Mouse (Mus musculus) stomach, embryonic 15.5 days (tissue): ENCODE measurements around the gene Dnajc17. TPM values are rescaled to one million over a fixed set of nuclear protein-coding genes. Genes with fewer than 3 reads are reported as not detected.

ENCODE experiments used
- ATAC-seq: fragments of 200-750 bp; cut with Nextera tagmentation; 2 replicates; pipeline ENCODE4 v1.8.0; 2017; ENCODE audit warnings: low read depth, moderate number of reproducible peaks, moderate TSS enrichment; ENCODE audit not compliant: insufficient read depth, low FRiP score
- H3K27ac ChIP-seq: fragments of 300-500 bp; sonication (generic); 2 replicates; pipeline ENCODE4 v1.5.1; 2015; ENCODE audit warnings: mild to moderate bottlenecking, inconsistent platforms
- H3K27me3 ChIP-seq: fragments of 300-500 bp; sonication (generic); replicated peaks from 2 replicates; pipeline ENCODE4 v1.6.1; 2015; ENCODE audit warnings: inconsistent platforms
- H3K36me3 ChIP-seq: fragments of 300-500 bp; sonication (generic); 2 replicates; pipeline ENCODE4 v1.6.1; 2015; ENCODE audit warnings: inconsistent platforms
- H3K4me1 ChIP-seq: fragments of 300-500 bp; sonication (generic); 2 replicates; pipeline ENCODE4 v1.6.1; 2015; ENCODE audit warnings: inconsistent platforms
- H3K4me2 ChIP-seq: fragments of 300-500 bp; sonication (generic); 2 replicates; pipeline ENCODE4 v1.6.1; 2015; ENCODE audit warnings: mild to moderate bottlenecking, inconsistent platforms
- H3K4me3 ChIP-seq: fragments of 300-500 bp; sonication (generic); replicated peaks from 2 replicates; pipeline ENCODE4 v1.5.1; 2015; ENCODE audit warnings: inconsistent platforms
- H3K9ac ChIP-seq: fragments of 300-500 bp; sonication (generic); 2 replicates; pipeline ENCODE4 v1.6.1; 2015; ENCODE audit warnings: inconsistent platforms
- H3K9me3 ChIP-seq: fragments of 300-500 bp; sonication (generic); 2 replicates; pipeline ENCODE4 v1.6.1; 2016; ENCODE audit warnings: inconsistent platforms
- whole genome bisulfite sequencing: fragments of 180-500 bp; shearing (Covaris S2); methylation state at CpG from one replicate; pipeline ENCODE4 v1.1.7; 2015; 5-methylcytosine and 5-hydroxymethylcytosine counted together
- polyA plus RNA-seq: library from polyadenylated mRNA; unstranded; fragments of >200 nt; fragmentation: Nextera tagmentation; extraction: Ambion mirVana; gene quantifications from 2 replicates; pipeline ENCODE4 v1.2.1, GENCODE M21; 2015

The Dnajc17 gene
- polyA plus RNA-seq, 1 experiment from 2014 or later: 18.5 TPM

DNA sequence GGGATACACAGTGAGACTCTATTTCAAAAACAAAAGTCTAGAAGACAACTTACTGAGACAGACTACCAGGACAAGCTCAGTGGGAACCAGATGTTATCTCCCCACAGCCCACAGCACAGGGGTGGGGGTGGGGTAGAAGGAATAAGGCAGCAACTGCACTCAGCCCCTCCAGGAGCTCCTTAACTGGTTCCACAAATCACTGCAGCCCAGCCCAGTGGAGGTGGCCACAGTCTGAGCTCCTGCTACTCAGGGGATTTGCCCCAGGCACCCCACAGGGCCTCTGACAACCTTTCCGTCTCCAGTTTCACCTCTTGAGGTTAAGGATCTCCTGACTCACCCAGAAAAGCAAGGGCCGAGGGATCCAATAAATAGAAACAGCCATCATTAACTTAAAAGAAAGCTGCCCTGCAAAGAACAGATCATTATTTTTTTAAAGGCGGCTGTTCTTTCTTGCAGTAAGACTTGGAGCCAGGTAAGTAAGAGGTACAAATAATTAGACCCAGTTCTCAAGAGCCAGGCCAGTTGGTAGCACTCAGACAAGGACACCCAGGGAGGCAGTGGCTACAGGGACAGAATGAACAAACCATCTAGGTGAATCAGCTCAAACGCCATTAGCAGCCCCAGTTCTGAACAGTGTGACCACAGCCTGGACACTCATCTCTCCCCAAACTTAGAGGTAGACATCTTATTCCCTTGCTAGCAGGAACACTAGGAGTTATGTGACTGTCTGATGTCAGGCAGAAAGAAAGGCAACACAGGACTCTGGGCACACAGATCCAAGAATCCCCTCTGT lies 12.1 kb downstream of the Dnajc17 start:
- H3K4me3 ChIP-seq: no peak overlapping the region
- no peaks in the 10 kb centered on the region for H3K36me3 ChIP-seq
- no peaks in the 10 kb centered on the region for H3K9me3 ChIP-seq
- 0 out of 2 replicates have a peak, but pooled peaks cover 2% of the 10 kb centered on the region for H3K4me1 ChIP-seq
- WGBS: 56% methylated on average over 4 of the region's 4 CpGs
- no peak overlapping the region for H3K9ac ChIP-seq
- H3K27me3 ChIP-seq: no peaks in the 10 kb centered on the region
- no peak for ATAC-seq
- H3K4me2 ChIP-seq: no peak overlapping the region
- H3K27ac ChIP-seq: no peak overlapping the region

DNA sequence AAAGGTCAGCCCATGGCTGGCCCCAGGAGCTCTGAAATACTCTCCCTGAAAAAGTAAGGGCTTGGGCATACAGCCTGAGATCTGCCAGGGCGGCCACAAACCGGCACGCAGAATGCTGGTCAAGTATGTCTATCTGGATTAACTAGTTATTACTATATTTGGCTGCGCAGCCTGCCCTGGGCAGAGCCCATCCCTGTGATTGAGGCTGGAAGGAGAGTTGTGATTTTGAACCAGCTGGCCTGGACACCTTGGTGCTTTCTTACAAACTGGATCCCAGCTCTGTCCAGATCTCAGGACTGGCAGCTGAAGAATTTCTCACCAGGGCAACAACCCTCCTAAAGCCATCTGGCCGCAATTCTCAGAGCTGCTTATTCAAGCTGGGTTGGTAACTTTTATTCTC lies 14.5 kb downstream of the Dnajc17 start:
- 83% methylated on average over 5 of the region's 5 CpGs for WGBS

DNA sequence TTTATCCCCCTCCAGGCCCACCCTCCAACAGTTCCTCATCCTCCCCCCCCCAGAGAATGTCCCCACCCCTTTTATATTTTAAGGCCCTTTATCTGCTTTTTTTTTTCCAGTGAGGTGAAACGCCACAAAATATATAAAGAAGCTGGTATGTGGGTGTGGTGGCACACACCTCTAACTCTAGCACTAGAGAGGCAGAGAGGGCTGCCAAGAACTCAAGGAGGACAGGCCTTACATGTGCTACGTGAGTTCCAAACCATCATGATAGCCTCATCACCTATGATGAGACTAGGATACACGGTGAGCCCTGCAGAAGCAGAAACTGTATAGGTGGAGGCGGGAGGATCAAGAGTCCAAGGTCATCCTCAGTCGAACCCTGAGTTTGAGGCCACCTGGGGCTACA lies 17.6 kb downstream of the Dnajc17 start:
- H3K4me3 ChIP-seq: no peak overlapping the region
- no peak overlapping the region for H3K9ac ChIP-seq
- H3K27ac ChIP-seq: no peak overlapping the region
- H3K4me1 ChIP-seq: no peaks in the 10 kb centered on the region
- H3K4me2 ChIP-seq: no peak overlapping the region
- no peaks in the 10 kb centered on the region for H3K36me3 ChIP-seq
- no peak for ATAC-seq
- no peaks in the 10 kb centered on the region for H3K27me3 ChIP-seq
- WGBS: 65% methylated on average over 5 of the region's 5 CpGs
- no peaks in the 10 kb centered on the region for H3K9me3 ChIP-seq

More for the DNA sequence above, 14.5 kb downstream of the Dnajc17 start:
- 0 out of 2 replicates have a peak, but pooled peaks cover 2% of the 10 kb centered on the region for H3K4me1 ChIP-seq
- H3K9ac ChIP-seq: no peak overlapping the region
- H3K9me3 ChIP-seq: no peaks in the 10 kb centered on the region
- no peaks in the 10 kb centered on the region for H3K36me3 ChIP-seq
- H3K4me3 ChIP-seq: no peak overlapping the region
- H3K27ac ChIP-seq: no peak overlapping the region
- ATAC-seq: no peak
- no peak overlapping the region for H3K4me2 ChIP-seq
- no peaks in the 10 kb centered on the region for H3K27me3 ChIP-seq

DNA sequence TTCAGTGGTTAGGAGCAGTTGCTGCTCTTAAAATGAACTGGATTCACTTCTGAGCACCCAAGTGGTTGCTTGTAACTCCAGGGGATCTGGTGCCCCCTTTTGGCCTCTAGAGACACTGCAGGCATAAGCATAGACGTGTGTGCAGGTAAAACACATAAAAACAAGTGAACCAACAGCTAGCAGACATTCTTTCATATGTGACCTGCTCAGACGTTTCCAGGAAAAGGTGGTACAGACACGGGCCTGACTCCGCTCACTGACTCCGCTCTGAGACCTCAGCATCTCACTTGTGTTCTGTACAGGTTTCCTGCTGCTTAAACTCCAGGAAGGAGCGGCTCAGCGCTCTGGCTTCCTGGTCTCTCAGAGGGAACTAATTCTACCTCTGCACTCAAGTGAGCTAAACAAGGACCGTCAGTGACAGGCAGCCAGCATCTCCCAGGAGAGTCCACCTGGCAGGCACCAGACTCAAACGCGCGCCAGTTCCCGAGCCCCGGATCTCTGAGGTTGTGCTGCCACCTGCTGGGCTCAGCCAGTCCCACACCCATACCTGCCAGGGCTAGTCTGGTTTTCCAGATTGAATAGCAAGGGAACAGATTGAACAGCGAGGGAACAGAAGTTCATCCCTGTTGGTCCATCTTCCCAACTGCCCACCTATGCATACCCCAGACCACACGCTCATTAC lies 19.4 kb downstream of the Dnajc17 start:
- Histone ChIP-seq H3K4me1 (no peaks in the 10 kb centered on the region), H3K27me3 (no peaks in the 10 kb centered on the region), H3K36me3 (peaks cover 8% of the 10 kb centered on the region; the same call in 1 of the 2 replicates), H3K4me2 (peak overlapping the region; percentile 68), H3K4me3 (peak overlapping the region; percentile 31), H3K9ac (no peak overlapping the region), H3K9me3 (no peaks in the 10 kb centered on the region), H3K27ac (no peak overlapping the region)
- peak; percentile 83 for ATAC-seq
- WGBS: 8% methylated on average over 15 of the region's 15 CpGs

DNA sequence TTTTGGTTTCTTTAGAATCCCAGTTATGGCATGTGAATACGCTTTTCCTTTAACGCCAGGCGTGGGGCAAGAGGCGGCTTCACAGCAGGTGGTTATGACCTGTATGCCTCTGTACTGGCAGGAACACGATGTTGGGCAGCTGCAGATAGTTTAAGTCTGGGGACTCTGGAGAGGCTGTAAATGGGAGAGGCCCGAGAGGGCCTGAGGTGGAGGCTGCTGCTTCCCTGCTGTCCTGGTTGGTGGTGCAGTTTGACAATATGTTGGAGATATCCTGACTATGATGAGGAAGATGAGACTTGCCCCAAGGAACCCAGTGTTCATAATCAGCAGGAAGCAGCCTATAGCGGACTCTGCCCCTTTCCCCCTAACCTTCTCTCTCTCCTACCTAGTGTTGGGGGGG lies 25.7 kb downstream of the Dnajc17 start:
- no peak overlapping the region for H3K4me2 ChIP-seq
- H3K27me3 ChIP-seq: no peaks in the 10 kb centered on the region
- H3K9me3 ChIP-seq: no peaks in the 10 kb centered on the region
- no peaks in the 10 kb centered on the region for H3K4me1 ChIP-seq
- no peak overlapping the region for H3K4me3 ChIP-seq
- H3K9ac ChIP-seq: no peak overlapping the region
- H3K27ac ChIP-seq: no peak overlapping the region
- 89% methylated on average over 7 of the region's 7 CpGs for WGBS
- ATAC-seq: no peak
- H3K36me3 ChIP-seq: peaks cover 20% of the 10 kb centered on the region

DNA sequence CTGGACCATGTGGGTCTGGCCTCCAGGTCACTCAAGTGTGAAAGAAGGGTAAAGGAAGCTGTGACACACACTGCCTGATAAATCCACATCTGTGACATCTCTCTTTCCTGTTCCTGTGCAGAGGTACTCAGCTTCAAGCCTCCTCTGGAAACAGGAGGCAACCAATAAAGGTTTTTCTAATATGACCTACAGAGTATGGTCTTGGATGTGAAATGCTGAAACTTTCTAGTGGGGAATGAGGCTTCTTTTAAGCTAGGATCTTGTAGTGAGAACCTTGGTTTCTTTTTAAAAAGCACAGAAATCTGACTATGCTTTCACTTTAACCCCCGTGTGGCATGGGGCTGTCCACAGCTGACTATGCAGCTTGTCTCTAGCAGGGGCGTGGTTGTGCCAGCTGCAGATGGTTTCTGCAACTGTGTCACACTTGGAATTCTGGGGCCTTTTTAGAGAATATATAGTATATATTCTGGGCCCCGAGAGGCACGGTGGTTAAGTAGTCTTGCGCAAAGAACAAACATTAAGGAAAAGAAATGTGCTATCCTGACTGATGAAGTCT lies 31.1 kb downstream of the Dnajc17 start:
- Histone ChIP-seq H3K4me2 (no peak overlapping the region), H3K9ac (no peak overlapping the region), H3K4me1 (peaks cover 9% of the 10 kb centered on the region; the same call in 1 of the 2 replicates), H3K27me3 (no peaks in the 10 kb centered on the region), H3K36me3 (peaks cover 8% of the 10 kb centered on the region; the same call in 1 of the 2 replicates), H3K4me3 (no peak overlapping the region), H3K27ac (no peak overlapping the region), H3K9me3 (no peaks in the 10 kb centered on the region)
- 84% methylated on average over 5 of the region's 5 CpGs for WGBS
- ATAC-seq: no peak

DNA sequence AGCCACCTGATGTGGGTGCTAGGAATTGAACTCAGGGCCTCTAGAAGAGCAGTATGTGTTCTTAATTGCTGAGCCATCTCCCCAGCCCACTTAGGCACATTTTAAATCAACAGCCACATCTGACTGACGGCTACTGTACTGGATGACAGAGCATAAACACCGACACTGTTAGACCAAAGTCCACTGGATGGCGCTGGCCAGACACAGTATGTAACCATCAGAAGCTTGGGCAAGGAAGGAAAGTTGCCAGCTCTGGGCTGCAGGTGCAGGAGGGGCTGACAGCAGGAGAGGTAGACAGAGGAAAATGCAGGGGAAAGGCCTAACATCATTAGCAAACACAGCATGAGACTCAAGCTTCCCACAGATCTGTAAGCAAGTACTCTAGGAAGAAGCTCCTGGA lies 31.8 kb downstream of the Dnajc17 start:
- H3K27me3 ChIP-seq: no peaks in the 10 kb centered on the region
- H3K9ac ChIP-seq: no peak overlapping the region
- 0 out of 2 replicates have a peak, but pooled peaks cover 10% of the 10 kb centered on the region for H3K36me3 ChIP-seq
- ATAC-seq: no peak
- H3K4me2 ChIP-seq: no peak overlapping the region
- H3K27ac ChIP-seq: no peak overlapping the region
- H3K4me1 ChIP-seq: peaks cover 13% of the 10 kb centered on the region; the same call in 1 of the 2 replicates
- no peak overlapping the region for H3K4me3 ChIP-seq
- no peaks in the 10 kb centered on the region for H3K9me3 ChIP-seq
- 50% methylated on average over 3 of the region's 3 CpGs for WGBS

DNA sequence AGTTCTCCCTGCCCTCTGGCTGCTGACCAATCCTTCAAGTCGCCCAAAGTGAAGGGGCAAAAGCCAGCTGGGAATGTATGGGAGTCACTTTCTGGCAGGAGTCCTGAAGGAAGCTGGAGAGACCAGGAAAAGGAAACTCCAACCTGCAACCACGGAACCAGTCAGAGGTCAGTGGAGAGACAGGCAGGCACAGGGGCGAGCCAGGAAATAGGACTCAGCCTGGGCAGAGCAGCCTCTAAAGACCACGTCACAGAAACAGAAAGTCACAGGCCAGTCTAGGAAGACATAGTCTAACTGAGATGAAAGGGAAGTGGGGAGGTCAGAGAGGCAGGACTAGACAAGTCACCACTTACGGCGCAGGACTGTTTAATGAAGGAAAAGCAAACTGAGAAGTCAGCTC lies 33.0 kb downstream of the Dnajc17 start:
- 0 out of 2 replicates have a peak, but pooled peaks cover 13% of the 10 kb centered on the region for H3K36me3 ChIP-seq
- no peaks in the 10 kb centered on the region for H3K27me3 ChIP-seq
- H3K9me3 ChIP-seq: no peaks in the 10 kb centered on the region
- H3K4me3 ChIP-seq: no peak overlapping the region
- no peak overlapping the region for H3K9ac ChIP-seq
- peaks cover 15% of the 10 kb centered on the region; the same call in 1 of the 2 replicates for H3K4me1 ChIP-seq
- no peak overlapping the region for H3K4me2 ChIP-seq
- 50% methylated on average over 6 of the region's 6 CpGs for WGBS
- peak overlapping the region; percentile 16; the same call in 1 of the 2 replicates for H3K27ac ChIP-seq
- ATAC-seq: no peak

DNA sequence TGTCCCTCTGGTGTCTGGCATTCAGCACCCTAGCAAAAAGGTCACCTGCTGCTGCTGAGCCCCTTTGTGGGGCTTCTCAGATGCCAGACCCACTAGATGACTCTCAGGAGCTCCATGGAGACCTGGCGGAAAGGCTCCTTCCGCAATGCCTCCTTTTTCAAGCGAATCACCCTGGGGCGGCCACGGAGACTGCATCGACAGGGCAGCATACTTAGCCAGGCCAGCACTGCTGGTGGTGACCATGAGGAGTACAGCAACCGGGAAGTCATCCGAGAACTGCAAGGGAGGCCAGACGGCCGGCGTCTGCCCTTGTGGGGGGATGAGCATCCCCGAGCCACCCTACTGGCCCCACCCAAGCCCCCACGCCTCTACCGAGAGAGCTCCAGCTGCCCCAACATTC lies 33.7 kb downstream of the Dnajc17 start:
- Histone ChIP-seq H3K36me3 (0 out of 2 replicates have a peak, but pooled peaks cover 13% of the 10 kb centered on the region), H3K4me1 (peaks cover 15% of the 10 kb centered on the region; the same call in 1 of the 2 replicates), H3K27ac (no peak overlapping the region), H3K4me3 (no peak overlapping the region), H3K9ac (no peak overlapping the region), H3K4me2 (no peak overlapping the region), H3K9me3 (no peaks in the 10 kb centered on the region), H3K27me3 (no peaks in the 10 kb centered on the region)
- WGBS: 73% methylated on average over 14 of the region's 14 CpGs
- ATAC-seq: no peak

DNA sequence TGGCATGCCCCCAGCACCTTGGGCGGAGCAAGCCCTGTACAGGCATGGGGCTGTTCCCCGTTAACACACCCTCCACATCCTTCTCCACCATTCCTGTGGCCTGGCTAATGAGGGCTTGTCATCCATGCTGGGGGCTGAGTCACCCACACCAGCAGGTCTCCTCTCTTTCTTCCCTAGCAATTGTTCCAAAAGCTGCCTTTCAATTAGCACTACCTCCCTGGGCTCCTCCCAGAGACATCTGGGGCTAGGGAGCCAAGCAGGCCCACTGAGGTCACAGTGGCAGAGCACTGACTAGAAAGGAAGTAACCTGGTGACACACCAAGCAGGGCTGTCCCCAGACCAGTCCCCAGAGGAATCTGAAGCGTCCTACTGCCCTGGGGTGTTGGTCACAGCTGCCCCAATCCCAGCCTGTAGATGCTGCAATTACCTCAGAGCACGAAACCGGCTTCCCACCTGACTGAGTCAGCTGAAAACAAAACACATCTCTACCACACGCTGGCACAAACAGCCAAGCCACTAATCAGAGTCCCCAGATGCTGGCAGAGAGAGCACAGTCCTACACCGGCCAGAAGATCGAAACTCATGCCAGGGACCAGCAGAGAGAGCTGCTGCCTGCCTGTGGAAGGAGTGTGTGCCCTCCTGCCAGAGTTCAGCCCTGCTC lies 34.5 kb downstream of the Dnajc17 start, which contains the start of gene Gm14137:
Gene Gm14137, plus strand, starts transcription at position 519 of the 661 bp plus-strand sequence.
- H3K36me3 ChIP-seq: 0 out of 2 replicates have a peak, but pooled peaks cover 8% of the 10 kb centered on the region
- no peak for ATAC-seq
- 0 out of 2 replicates have a peak within 1 kb of the TSS, but pooled peaks have one; percentile 16 for H3K27ac ChIP-seq
- H3K4me2 ChIP-seq: no peak within 1 kb of the TSS
- H3K4me3 ChIP-seq: no peak within 1 kb of the TSS
- H3K9me3 ChIP-seq: no peaks in the 10 kb centered on the region
- WGBS: 60% methylated on average over 8 of the region's 8 CpGs
- no peak within 1 kb of the TSS for H3K9ac ChIP-seq
- peaks cover 15% of the 10 kb centered on the region; the same call in 1 of the 2 replicates for H3K4me1 ChIP-seq
- H3K27me3 ChIP-seq: no peaks in the 10 kb centered on the region

DNA sequence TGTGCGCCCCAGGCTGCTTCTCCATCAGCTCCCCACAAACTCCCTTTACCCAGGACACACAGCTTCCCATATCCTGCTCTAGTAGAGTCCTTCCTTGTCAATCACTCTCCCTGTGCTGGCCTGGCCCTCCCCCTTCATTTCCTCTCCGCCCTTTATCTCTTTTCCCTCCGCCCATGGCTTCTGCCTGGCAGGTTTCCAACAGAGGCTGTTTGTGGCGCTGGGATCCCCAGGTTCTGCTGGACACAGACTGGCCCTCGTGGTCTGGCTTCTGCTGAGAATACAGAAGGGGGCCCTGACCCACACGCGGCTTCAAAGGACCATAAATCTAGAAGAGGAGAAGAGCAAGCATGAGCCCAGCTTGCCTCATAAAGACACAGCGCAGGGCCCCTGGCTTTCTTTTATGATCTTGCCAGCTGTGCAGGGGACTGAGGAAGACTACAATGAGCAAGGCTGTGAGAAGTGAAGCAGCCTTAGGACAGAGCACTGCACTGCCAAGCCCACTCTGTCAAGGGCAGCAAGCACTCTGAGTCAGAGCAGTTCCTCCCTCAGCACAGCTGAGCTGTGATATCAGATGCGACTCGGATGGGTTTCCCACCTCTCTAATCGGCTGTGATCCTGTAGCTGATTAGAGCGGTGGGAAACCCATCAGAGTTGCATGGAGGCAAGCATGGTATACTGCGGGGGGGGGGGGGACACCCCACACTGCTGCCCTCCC lies 35.6 kb downstream of the Dnajc17 start:
- Histone ChIP-seq H3K27ac (peak overlapping the region; percentile 11; the same call in 1 of the 2 replicates), H3K27me3 (no peaks in the 10 kb centered on the region), H3K4me1 (peaks cover 16% of the 10 kb centered on the region), H3K4me3 (no peak overlapping the region), H3K9ac (no peak overlapping the region), H3K4me2 (peak overlapping the region; percentile 12; the same call in 1 of the 2 replicates), H3K36me3 (0 out of 2 replicates have a peak, but pooled peaks cover 7% of the 10 kb centered on the region), H3K9me3 (no peaks in the 10 kb centered on the region)
- 21% methylated on average over 13 of the region's 13 CpGs for WGBS
- ATAC-seq: 0 out of 2 replicates have a peak, but pooled peaks have one; percentile 36
